Mouse (Mus musculus) WW6 (cell line): ENCODE results near the gene Comtd1.

Source experiments
- DNase-seq: peaks from one replicate; pipeline ENCODE4 v3.0.0-alpha.2; 2013; ENCODE audit warnings: low read depth, low spot score

The Comtd1 gene

GRCm38 (mm10) chr14:21806631-21807160 lies 42.1 kb downstream of the Comtd1 start:
- no peak for DNase-seq

- no peak for DNase-seq
Measured at GRCm38 (mm10) chr14:21806203-21806602, 42.6 kb downstream of the Comtd1 start.

- DNase-seq: no peak
Measured at GRCm38 (mm10) chr14:21802543-21803206, 46.1 kb downstream of the Comtd1 start.

GRCm38 (mm10) chr14:21801624-21802023 lies 47.2 kb downstream of the Comtd1 start:
- DNase-seq: no peak

GRCm38 (mm10) chr14:21800641-21801040 lies 48.1 kb downstream of the Comtd1 start:
- DNase-seq: no peak
